Mouse (Mus musculus) embryonic fibroblast, embryonic 13.5 days (primary cell): Measurements from ENCODE around the gene Adap1.

Source experiments
- CTCF ChIP-seq: IDR thresholded peaks from 2 replicates; pipeline ENCODE4 v1.5.1; 2011; ENCODE audit warnings: mild to moderate bottlenecking, control low read depth, low read length, moderate library complexity, borderline replicate concordance; ENCODE audit not compliant: insufficient read depth
- POLR2A ChIP-seq: IDR thresholded peaks from 2 replicates; pipeline ENCODE4 v1.6.1; 2011; ENCODE audit warnings: low read depth, mild to moderate bottlenecking, control low read depth, low read length, moderate library complexity

- TF ChIP-seq CTCF (no peak), POLR2A (no peak)
Measured at GRCm38 (mm10) chr5:139297745-139298144, 27.7 kb downstream of the Adap1 start.
